ENCODE assay signal across 9 mouse cellular contexts in the genomic region with DNA sequence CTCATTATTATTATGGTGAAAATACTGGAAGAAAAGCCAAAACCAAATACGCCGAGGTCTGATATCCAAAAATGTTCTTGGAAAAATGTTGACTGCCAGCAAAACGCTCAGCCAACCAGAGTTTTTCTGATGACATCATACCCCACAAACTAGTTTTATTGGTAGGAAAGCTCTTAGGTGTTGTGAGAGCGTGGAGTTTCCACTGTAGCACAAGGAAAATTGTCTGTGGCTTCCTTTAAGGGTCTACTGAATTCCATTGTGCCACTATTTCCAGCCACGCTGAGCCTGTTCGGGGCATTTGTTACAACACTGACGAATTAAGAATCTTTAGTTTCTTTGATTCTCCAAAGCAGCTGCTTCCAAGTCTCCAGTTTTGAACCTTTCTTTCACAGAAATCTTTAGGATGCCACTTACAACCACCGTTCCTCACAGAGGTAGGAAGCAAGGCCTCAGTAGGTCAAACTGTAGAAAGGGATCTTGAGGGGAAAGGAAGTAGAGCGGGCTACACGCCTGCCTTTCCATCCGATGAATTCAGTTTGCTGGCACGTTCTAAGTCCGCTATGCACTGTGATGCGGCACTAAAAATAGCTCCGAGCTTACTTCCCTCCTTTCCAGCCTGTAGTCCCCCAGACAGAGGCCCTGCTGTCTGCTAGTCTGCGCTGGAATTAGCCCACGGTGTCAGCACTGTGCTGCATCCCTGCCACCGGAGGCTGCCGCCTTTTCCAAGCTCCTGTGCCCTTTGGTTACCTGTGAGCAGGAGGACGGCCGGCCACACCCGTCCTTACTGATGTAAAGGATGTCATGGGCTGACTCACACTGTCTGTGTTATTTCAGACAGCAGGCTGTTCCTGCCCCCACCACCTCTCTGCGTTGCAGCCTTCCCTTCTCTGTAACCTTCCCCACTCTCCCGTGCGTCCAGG.
DNase-seq lines count a peak whose midpoint lies in the region; ATAC-seq lines count a peak whose summit lies in the region.
"Had no signal": no experiment of that assay in that cellular context is flagged by ENCODE, and none has a peak within 500 bp of the region (broad histone marks: within the 10 kb centered on the region; RNA-seq: fewer than 3 reads in every experiment).

No protein-coding gene starts in this region.

- ATAC-seq in hindbrain, embryonic 16.5 days, result peak; percentile 45
- ATAC-seq in hindbrain, embryonic 12.5 days (ENCODE audit: low FRiP score), result no peak
- ATAC-seq in embryonic facial prominence, embryonic 11.5 days (replicated peaks; ENCODE audit: insufficient number of reproducible peaks, low FRiP score, low TSS enrichment, low read depth), result 0 out of 2 replicates have a peak, but pooled peaks have one; percentile 52
- ATAC-seq in heart, embryonic 16.5 days (replicated peaks; ENCODE audit: extremely low read depth, insufficient read depth, low FRiP score), result peak; percentile 94
- peak; percentile 29; the same call in 1 of the 2 replicates for ATAC-seq in neural tube, embryonic 12.5 days (ENCODE audit: low FRiP score, low read depth)
- ATAC-seq: Patski had no signal

- DNase-seq in embryonic facial prominence, embryonic 11.5 days (ENCODE audit: low spot score), result peak; percentile 30
- DNase-seq in left cerebral cortex, postnatal 36 days (ENCODE audit: low spot score in 2 of 2), result peak; percentile 38 to 41
- DNase-seq in testis, postnatal 14 days (ENCODE audit: low spot score), result no peak
- no peak for DNase-seq in cerebellum, adult 9-10 months

- H3K9ac ChIP-seq in hindbrain, embryonic 16.5 days (ENCODE audit: low read depth, low read length), result no peak overlapping the region
- H3K9ac ChIP-seq in hindbrain, embryonic 12.5 days, result no peak overlapping the region
- H3K9ac ChIP-seq in embryonic facial prominence, embryonic 11.5 days (replicated peaks; ENCODE audit: low read length), result no peak overlapping the region
- H3K9ac ChIP-seq in heart, embryonic 16.5 days (ENCODE audit: low read length), result peak overlapping the region; percentile 60
- H3K9ac ChIP-seq in neural tube, embryonic 12.5 days, result no peak overlapping the region

- intact Hi-C loops in left cerebral cortex, postnatal 36 days (cut with DNase I), result no loop called here

- no peaks in the 10 kb centered on the region for H3K9me3 ChIP-seq in hindbrain, embryonic 16.5 days (ENCODE audit: control insufficient read depth, low read length)
- no peaks in the 10 kb centered on the region for H3K9me3 ChIP-seq in hindbrain, embryonic 12.5 days (replicated peaks)
- H3K9me3 ChIP-seq in embryonic facial prominence, embryonic 11.5 days (replicated peaks; ENCODE audit: control insufficient read depth, low read length), result no peaks in the 10 kb centered on the region
- H3K9me3 ChIP-seq in heart, embryonic 16.5 days (replicated peaks; ENCODE audit: control insufficient read depth, low read length), result no peaks in the 10 kb centered on the region
- H3K9me3 ChIP-seq in neural tube, embryonic 12.5 days, result no peaks in the 10 kb centered on the region

- H3K4me1 ChIP-seq in hindbrain, embryonic 16.5 days (ENCODE audit: control insufficient read depth, insufficient read depth, low read depth, low read length), result peaks cover 7% of the 10 kb centered on the region; the same call in 1 of the 2 replicates
- H3K4me1 ChIP-seq in hindbrain, embryonic 12.5 days, result 0 out of 2 replicates have a peak, but pooled peaks cover 4% of the 10 kb centered on the region
- H3K4me1 ChIP-seq in embryonic facial prominence, embryonic 11.5 days (ENCODE audit: control insufficient read depth, insufficient read depth, low read length), result no peaks in the 10 kb centered on the region
- peaks cover 26% of the 10 kb centered on the region for H3K4me1 ChIP-seq in heart, embryonic 16.5 days (ENCODE audit: control insufficient read depth, insufficient read depth, low read length)
- no peaks in the 10 kb centered on the region for H3K4me1 ChIP-seq in neural tube, embryonic 12.5 days

- no peak overlapping the region for H3K4me3 ChIP-seq in hindbrain, embryonic 16.5 days (ENCODE audit: low read length)
- no peak overlapping the region for H3K4me3 ChIP-seq in hindbrain, embryonic 12.5 days
- no peak overlapping the region for H3K4me3 ChIP-seq in embryonic facial prominence, embryonic 11.5 days (ENCODE audit: low read depth, low read length)
- peak overlapping the region; percentile 4; the same call in 1 of the 2 replicates for H3K4me3 ChIP-seq in heart, embryonic 16.5 days (ENCODE audit: low read length)
- no peak overlapping the region for H3K4me3 ChIP-seq in neural tube, embryonic 12.5 days

- H3K36me3 ChIP-seq in hindbrain, embryonic 16.5 days (ENCODE audit: control insufficient read depth, insufficient read depth, low read length), result no peaks in the 10 kb centered on the region
- H3K36me3 ChIP-seq in hindbrain, embryonic 12.5 days, result no peaks in the 10 kb centered on the region
- no peaks in the 10 kb centered on the region for H3K36me3 ChIP-seq in embryonic facial prominence, embryonic 11.5 days (replicated peaks; ENCODE audit: control insufficient read depth, insufficient read depth, low read depth, low read length)
- H3K36me3 ChIP-seq in heart, embryonic 16.5 days (ENCODE audit: control insufficient read depth, insufficient read depth), result no peaks in the 10 kb centered on the region
- no peaks in the 10 kb centered on the region for H3K36me3 ChIP-seq in neural tube, embryonic 12.5 days

- H3K27me3 ChIP-seq in hindbrain, embryonic 16.5 days (replicated peaks; ENCODE audit: control insufficient read depth, insufficient read depth, low read length), result no peaks in the 10 kb centered on the region
- H3K27me3 ChIP-seq in hindbrain, embryonic 12.5 days, result no peaks in the 10 kb centered on the region
- H3K27me3 ChIP-seq in embryonic facial prominence, embryonic 11.5 days (ENCODE audit: control insufficient read depth, insufficient read depth, low read length), result no peaks in the 10 kb centered on the region
- H3K27me3 ChIP-seq in heart, embryonic 16.5 days (ENCODE audit: control insufficient read depth, insufficient read depth, low read length), result no peaks in the 10 kb centered on the region
- no peaks in the 10 kb centered on the region for H3K27me3 ChIP-seq in neural tube, embryonic 12.5 days (replicated peaks)
- H3K27me3 ChIP-seq: Patski had no signal

- peak overlapping the region; percentile 12; the same call in 1 of the 2 replicates for H3K27ac ChIP-seq in hindbrain, embryonic 16.5 days (ENCODE audit: low read depth, low read length)
- no peak overlapping the region for H3K27ac ChIP-seq in hindbrain, embryonic 12.5 days
- H3K27ac ChIP-seq in embryonic facial prominence, embryonic 11.5 days (replicated peaks; ENCODE audit: low read depth, low read length), result no peak overlapping the region
- H3K27ac ChIP-seq in heart, embryonic 16.5 days (ENCODE audit: low read length), result peak overlapping the region; percentile 92
- no peak overlapping the region for H3K27ac ChIP-seq in neural tube, embryonic 12.5 days

- WGBS in hindbrain, embryonic 16.5 days, result 62% methylated on average over 25 of the region's 25 CpGs
- WGBS in hindbrain, embryonic 12.5 days, result 61% methylated on average over 25 of the region's 25 CpGs
- WGBS in embryonic facial prominence, embryonic 11.5 days, result 47% methylated on average over 25 of the region's 25 CpGs
- 12% methylated on average over 25 of the region's 25 CpGs for WGBS in heart, embryonic 16.5 days
- WGBS in neural tube, embryonic 12.5 days, result 65% methylated on average over 25 of the region's 25 CpGs

- peak overlapping the region; percentile 24; the same call in 1 of the 2 replicates for H3K4me2 ChIP-seq in hindbrain, embryonic 16.5 days (ENCODE audit: low read length)
- H3K4me2 ChIP-seq in hindbrain, embryonic 12.5 days (replicated peaks), result no peak overlapping the region
- peak overlapping the region; percentile 7; the same call in 1 of the 2 replicates for H3K4me2 ChIP-seq in embryonic facial prominence, embryonic 11.5 days (ENCODE audit: low read depth, low read length)
- peak overlapping the region; percentile 49 for H3K4me2 ChIP-seq in heart, embryonic 16.5 days (ENCODE audit: low read depth, low read length)
- H3K4me2 ChIP-seq in neural tube, embryonic 12.5 days (replicated peaks), result no peak overlapping the region

Comparison
In these comparisons a context has a peak if more than half of its experiments do, and no peak if none do; other contexts are left out.
1. H3K27ac ChIP-seq: peak in hindbrain, embryonic 16.5 days (single experiment) and heart, embryonic 16.5 days (single experiment); none in hindbrain, embryonic 12.5 days (single experiment), embryonic facial prominence, embryonic 11.5 days (single experiment) and neural tube, embryonic 12.5 days (single experiment).
2. H3K4me2 ChIP-seq: peak in hindbrain, embryonic 16.5 days (single experiment), embryonic facial prominence, embryonic 11.5 days (single experiment) and heart, embryonic 16.5 days (single experiment); none in hindbrain, embryonic 12.5 days (single experiment) and neural tube, embryonic 12.5 days (single experiment).
3. DNase-seq: peak in embryonic facial prominence, embryonic 11.5 days (single experiment) and left cerebral cortex, postnatal 36 days (2 of 2); none in testis, postnatal 14 days (single experiment) and cerebellum, adult 9-10 months (single experiment).